Mouse (Mus musculus) adrenal gland, postnatal 25 days (tissue): ENCODE results near the gene Rbm20. TPM values are rescaled to one million over a fixed set of nuclear protein-coding genes. Genes with fewer than 3 reads are reported as not detected.
"Not testable (repeated sequence)": the region's sequence is repeated elsewhere in the genome, so short reads cannot be mapped to it uniquely, and the experiment has no call there.

Source experiments
- DNase-seq: peaks from one replicate; pipeline ENCODE4 v3.0.0; 2021; ENCODE audit warnings: mixed read lengths
- total RNA-seq: library from RNA; stranded (reverse); gene quantifications from 2 replicates; pipeline ENCODE4 v1.2.3, GENCODE M21; 2021

Rbm20 gene
- total RNA-seq, 1 experiment from 2014 or later: 2.2 TPM

- no peak for DNase-seq
Measured at GRCm38 (mm10) chr19:53791751-53792720, 114.9 kb downstream of the Rbm20 start.

DNA sequence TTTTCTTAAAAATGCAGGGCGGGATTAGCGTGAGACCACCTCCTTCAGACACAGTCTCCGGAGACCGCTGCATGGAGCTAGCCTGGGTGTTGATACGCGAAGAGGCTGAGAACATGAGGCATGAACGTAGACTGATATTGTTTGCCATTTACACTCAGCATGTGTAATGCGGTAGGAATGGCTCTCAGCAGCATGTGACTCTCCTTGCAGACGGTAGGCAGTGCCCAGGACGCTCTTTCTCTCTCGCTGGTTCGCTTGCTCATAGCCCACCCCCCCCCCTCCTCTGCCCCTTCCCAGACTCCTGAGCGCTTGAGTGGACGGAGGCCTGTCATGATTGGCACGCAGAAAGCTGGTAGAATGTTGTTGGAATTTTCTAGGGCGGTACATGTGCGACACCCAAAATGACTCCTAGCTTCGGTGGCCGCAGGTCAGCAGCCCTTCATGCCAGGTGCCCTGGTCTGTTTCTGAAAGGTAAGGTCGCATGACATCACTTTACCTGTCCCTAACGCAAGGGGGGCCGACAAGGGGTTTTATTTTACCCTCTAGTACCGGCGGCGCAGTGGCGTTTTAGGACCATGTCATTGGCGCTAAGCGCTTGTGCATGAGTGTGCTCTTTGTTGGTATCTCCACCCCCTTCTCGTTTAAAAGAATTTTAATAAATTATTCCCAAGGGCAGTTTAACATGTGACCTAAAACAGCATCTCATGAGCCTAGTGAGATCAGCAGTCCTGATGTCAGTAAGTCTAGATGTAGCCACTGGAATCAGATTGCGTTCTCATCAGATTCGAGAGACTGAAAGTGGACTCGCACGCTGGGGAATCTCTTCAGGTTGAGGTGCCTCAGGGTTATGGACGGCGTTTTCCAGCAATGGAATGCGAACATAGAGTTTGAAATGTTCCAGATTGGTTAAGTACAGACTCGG lies 116.1 kb downstream of the Rbm20 start:
- no peak for DNase-seq

GRCm38 (mm10) chr19:53793994-53794890 lies 117.1 kb downstream of the Rbm20 start:
- DNase-seq: no peak

- DNase-seq: no peak
Measured at GRCm38 (mm10) chr19:53794996-53795395, 117.9 kb downstream of the Rbm20 start.

DNA sequence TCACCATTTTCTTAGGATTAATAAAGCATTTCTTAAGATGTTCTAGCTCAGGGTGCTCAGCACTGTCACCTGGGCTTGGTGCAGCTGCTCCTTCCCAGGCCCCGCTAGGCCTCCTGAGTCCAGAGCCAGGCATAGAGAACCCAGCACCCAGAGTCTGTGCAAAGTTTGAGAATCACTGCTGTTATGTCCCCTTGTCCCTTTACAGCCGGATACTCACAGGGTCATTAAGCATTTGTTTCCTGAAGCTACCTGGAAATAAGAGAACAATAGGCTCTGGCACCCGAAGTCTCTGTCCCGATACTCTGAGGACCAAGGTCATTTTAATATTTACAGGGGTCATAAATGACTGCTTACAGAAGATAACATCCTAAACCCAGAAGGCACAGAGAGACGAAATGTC lies 118.9 kb downstream of the Rbm20 start:
- no peak for DNase-seq

- no peak for DNase-seq
Measured at GRCm38 (mm10) chr19:53797770-53798169, 120.7 kb downstream of the Rbm20 start.

GRCm38 (mm10) chr19:53799885-53800284 lies 122.8 kb downstream of the Rbm20 start:
- DNase-seq: no peak

DNA sequence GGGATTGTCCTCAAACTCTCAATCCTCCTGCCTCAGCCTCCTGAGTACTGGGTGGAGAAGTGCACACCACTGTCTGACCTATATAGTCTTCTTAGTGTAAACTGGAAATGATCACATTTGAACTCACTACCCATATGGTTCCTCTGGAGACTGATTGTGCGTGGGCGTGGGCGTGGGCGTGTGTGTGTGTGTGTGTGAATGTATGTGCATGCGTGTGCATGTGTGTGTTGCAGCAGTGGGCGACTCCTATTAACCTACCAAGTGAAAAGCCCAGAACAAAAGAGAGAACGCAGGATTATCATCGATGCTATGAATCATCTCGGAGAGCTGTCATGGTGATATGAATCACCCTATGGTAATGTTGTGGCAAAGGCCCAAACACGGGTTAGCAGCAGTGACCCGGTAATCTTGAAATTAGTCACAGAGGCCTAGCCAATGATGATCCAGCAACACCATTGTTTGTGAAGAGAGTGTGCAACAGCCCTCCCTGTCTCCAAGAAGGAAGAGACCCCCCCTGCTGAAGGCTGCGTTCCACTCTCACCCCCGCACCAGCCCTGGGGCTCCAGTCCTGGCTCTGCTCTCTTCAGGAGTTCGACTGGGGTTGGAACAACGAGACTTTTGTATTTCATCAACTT lies 123.4 kb downstream of the Rbm20 start:
- peak; percentile 62 for DNase-seq

DNA sequence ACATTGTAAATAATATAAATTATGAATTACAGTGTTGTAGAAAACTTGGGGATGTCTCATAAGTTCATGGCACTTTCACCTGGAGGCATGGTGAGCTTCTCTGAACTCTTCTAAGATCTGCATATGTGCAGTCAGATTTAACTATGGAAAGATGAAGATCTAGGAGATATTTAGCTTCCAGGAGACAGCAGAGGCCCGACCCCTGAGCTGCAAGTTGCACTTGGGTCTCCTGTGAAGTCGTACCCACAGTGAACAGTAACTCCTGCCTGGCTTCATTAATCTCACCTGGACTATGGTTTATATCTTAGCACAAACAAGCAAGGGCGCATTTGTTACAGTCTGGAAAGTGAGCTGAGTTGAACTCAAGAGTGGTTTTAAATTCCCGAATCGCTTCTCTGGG lies 124.3 kb downstream of the Rbm20 start:
- no peak for DNase-seq

GRCm38 (mm10) chr19:53801789-53802683 lies 124.9 kb downstream of the Rbm20 start:
- DNase-seq: no peak

DNA sequence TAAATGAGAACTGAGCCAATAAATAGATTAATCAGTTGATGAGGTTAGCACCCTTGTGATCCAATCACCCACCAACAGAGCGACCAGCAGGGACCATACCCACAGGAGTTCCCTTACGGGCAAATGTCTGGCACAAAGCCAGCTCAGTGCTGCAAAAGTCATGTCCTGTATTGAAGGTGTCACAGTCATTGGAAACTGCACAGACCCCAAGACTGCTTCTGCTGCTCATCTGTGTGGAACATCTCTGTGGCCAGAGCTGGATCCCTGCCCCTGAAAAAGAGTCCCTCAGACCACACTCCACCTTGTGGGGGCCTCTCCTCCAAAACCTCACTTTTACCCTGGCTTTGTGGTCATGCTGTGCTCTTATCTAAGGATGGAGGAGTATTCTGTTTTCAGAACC lies 126.8 kb downstream of the Rbm20 start:
- no peak for DNase-seq

GRCm38 (mm10) chr19:53805063-53805462 lies 128.0 kb downstream of the Rbm20 start:
- DNase-seq: no peak

DNA sequence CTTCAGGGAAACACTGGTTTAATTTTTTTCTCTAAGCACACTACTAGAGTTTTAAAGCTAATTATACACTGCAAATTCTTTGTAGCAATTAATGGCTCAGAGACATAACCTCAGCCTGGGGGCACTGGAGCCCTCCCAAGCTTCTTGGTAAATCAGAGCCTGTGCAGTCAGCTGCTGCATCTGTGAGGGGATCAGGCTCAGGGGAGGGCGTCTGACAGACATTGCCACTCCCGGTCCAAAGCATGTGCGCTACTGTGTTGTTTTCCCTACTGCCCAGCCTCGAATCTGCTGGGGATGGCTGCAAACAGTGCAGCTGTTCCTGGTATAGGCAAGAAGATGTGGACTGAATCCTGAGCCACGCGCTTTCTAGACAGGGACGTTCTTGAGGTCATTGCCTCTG lies 129.0 kb downstream of the Rbm20 start:
- DNase-seq: no peak

- not testable (repeated sequence) for DNase-seq
Measured at GRCm38 (mm10) chr19:53806526-53807275, 129.6 kb downstream of the Rbm20 start.

DNA sequence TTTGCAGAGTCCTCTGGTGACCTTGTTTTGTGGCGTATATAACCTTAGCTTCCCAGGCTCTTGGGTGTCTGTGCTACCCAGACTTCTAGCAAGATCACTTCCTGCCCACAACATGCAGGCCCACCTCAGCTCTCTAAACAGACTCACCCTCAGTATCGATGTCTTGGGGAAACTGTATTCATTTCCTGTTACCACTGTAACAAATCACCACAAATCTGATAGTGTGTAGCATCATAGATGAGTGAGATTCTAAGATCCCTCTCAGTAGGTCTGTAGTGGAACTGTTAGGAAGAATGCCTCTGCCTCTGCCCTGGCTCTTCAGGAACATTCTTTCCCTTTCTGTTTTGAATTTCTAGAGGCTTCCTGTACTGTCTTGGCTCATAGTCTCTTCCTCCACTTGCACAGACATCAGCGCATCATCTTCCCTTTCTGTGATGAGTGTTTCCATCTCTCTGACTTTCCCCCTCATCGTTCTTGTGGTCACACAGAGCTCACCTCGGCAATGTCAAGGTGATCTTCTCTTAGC lies 130.2 kb downstream of the Rbm20 start:
- no peak for DNase-seq

GRCm38 (mm10) chr19:53808041-53808777 lies 131.1 kb downstream of the Rbm20 start:
- no peak for DNase-seq

DNA sequence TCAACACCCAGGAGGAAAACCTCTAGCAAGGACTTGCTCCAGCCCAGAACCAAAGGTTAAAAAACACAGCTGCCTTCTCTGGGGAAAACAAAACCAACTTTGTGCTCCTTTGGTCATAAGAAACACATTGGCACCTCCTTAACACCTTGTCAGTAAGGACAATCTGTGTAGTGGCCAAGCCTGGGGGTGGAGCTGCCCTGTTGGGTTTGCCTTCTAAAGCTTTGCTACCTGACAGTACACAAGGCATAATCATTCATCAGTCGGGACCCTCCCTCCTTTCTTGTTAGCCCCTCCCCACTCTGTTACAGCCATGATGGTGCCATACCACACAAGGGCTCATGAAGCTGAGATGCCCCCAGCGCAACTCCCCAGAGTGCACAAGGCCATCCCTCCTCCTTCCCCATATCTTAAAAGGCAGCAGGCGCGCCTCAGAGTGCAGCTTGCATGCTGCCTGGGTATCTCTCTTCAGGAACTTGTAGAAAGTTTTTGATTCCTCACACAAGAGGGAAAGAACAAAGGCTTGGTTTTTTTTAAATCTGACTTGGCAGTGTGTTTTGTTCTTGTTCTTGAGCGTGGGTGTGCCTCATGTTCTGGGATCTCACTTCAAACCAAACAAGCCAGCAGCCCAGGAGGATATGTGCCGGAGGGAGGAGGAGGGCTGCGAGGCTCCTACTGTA lies 132.2 kb downstream of the Rbm20 start:
- no peak for DNase-seq

DNA sequence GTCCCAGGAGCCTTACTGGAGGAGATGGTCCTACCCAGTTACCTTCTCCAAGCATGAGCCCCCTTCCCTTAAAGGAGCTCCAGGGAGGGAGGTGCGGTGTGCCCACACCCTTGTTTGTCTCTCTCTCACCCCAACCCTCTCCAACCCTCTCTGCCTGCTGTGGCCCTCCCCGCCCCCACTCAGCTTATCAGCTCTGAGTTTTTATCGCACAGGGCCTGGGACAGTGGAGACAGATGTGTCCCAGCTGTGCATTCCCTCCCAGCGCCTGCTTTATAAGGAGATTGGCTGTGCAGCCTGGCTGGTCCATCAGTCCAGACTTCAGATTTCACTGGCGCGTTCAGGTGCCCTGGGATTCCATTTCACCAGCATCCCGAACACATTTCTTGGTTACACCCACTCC lies 132.9 kb downstream of the Rbm20 start:
- no peak for DNase-seq
